Mouse (Mus musculus) cortical plate, adult 2 months (tissue): ENCODE measurements around the gene Nol4l.

ENCODE experiments used
- CTCF ChIP-seq: fragments of 200-500 bp; IDR thresholded peaks from 2 replicates; pipeline ENCODE4 v1.5.1; 2011; ENCODE audit warnings: mild to moderate bottlenecking, control low read depth, low read length; ENCODE audit not compliant: insufficient read depth; ENCODE audit errors: extremely low read depth
- POLR2A ChIP-seq: fragments of 200-500 bp; IDR thresholded peaks from 2 replicates; pipeline ENCODE4 v1.6.1; 2011; ENCODE audit warnings: mild to moderate bottlenecking, low read length, control low read depth; ENCODE audit not compliant: insufficient read depth; ENCODE audit errors: extremely low read depth

DNA sequence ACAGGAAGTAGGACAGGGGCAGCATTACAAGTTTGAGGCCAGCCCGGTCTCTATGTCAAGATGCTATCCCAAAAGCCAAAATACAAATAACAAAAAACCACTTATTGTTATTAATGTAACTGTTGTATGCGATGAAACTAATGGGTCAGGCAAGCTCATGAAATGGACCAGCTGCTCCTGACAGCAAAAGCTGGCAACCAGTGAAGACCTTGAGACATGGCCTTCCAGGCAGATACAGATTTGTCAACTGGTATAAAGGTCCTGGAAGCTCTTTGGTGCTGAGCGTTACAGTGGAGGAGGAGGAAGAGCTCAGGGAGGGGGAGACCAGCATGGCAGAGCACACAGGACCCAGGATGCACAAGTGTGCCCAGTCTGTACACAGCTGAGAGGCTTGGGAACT, 82.1 kb downstream of the Nol4l start:
- TF ChIP-seq CTCF (no peak), POLR2A (no peak)
